Mouse (Mus musculus): Measurements from ENCODE around the gene Tnfsf13.
A peak's percentile ranks its signal among the peaks of the same experiment; 100 is the strongest.

The Tnfsf13 gene

GRCm38 (mm10) chr11:69682209-69682839 lies 3.3 kb downstream of the Tnfsf13 start:
- DNase-seq (ENCODE audit: extremely low read depth, insufficient read length, low spot score), result no peak

GRCm38 (mm10) chr11:69681314-69682208 lies 4.0 kb downstream of the Tnfsf13 start, which contains the start of gene Senp3:
Gene Senp3, minus strand, starts transcription at chr11:69682084.
- peak; percentile 97 for DNase-seq (ENCODE audit: extremely low read depth, insufficient read length, low spot score)

GRCm38 (mm10) chr11:69680136-69680855 lies 5.3 kb downstream of the Tnfsf13 start:
- DNase-seq (ENCODE audit: extremely low read depth, insufficient read length, low spot score), result no peak

GRCm38 (mm10) chr11:69679144-69679543 lies 6.4 kb downstream of the Tnfsf13 start:
- DNase-seq (ENCODE audit: extremely low read depth, insufficient read length, low spot score), result no peak

GRCm38 (mm10) chr11:69672211-69672706 lies 13.3 kb downstream of the Tnfsf13 start, which contains the start of gene Eif4a1:
Gene Eif4a1, minus strand, starts transcription at chr11:69672423.
- peak; percentile 100 for DNase-seq (ENCODE audit: extremely low read depth, insufficient read length, low spot score)

- DNase-seq (ENCODE audit: extremely low read depth, insufficient read length, low spot score), result no peak
Observed at GRCm38 (mm10) chr11:69671726-69672124, 13.9 kb downstream of the Tnfsf13 start.

- DNase-seq (ENCODE audit: extremely low read depth, insufficient read length, low spot score), result peak; percentile 94
Observed at GRCm38 (mm10) chr11:69670786-69671725, 14.5 kb downstream of the Tnfsf13 start.

GRCm38 (mm10) chr11:69666665-69667005 lies 18.9 kb downstream of the Tnfsf13 start:
- DNase-seq (ENCODE audit: extremely low read depth, insufficient read length, low spot score), result no peak

- peak; percentile 68 for DNase-seq (ENCODE audit: extremely low read depth, insufficient read length, low spot score)
Observed at GRCm38 (mm10) chr11:69665961-69666664, 19.5 kb downstream of the Tnfsf13 start, which contains the start of gene Cd68. Gene Cd68, minus strand, starts transcription at chr11:69666153.

GRCm38 (mm10) chr11:69665457-69665960 lies 20.1 kb downstream of the Tnfsf13 start:
- DNase-seq (ENCODE audit: extremely low read depth, insufficient read length, low spot score), result peak; percentile 64

GRCm38 (mm10) chr11:69664841-69665240 lies 20.7 kb downstream of the Tnfsf13 start:
- no peak for DNase-seq (ENCODE audit: extremely low read depth, insufficient read length, low spot score)

GRCm38 (mm10) chr11:69663795-69664194 lies 21.8 kb downstream of the Tnfsf13 start:
- peak; percentile 78 for DNase-seq (ENCODE audit: extremely low read depth, insufficient read length, low spot score)

GRCm38 (mm10) chr11:69662967-69663671 lies 22.5 kb downstream of the Tnfsf13 start:
- no peak for DNase-seq (ENCODE audit: extremely low read depth, insufficient read length, low spot score)

GRCm38 (mm10) chr11:69662213-69662966 lies 23.2 kb downstream of the Tnfsf13 start, which contains the start of gene Mpdu1:
Gene Mpdu1, minus strand, starts transcription at chr11:69662642.
- peak; percentile 98 for DNase-seq (ENCODE audit: extremely low read depth, insufficient read length, low spot score)

- no peak for DNase-seq (ENCODE audit: extremely low read depth, insufficient read length, low spot score)
Observed at GRCm38 (mm10) chr11:69661221-69661881, 24.2 kb downstream of the Tnfsf13 start.

GRCm38 (mm10) chr11:69657462-69657881 lies 28.1 kb downstream of the Tnfsf13 start:
- DNase-seq (ENCODE audit: extremely low read depth, insufficient read length, low spot score), result no peak
